Mouse (Mus musculus) CH12.LX (cell line): ENCODE measurements around the gene Mdfic. TPM values are rescaled to one million over a fixed set of nuclear protein-coding genes. Genes with fewer than 3 reads are reported as not detected.

Experiments used
- DNase-seq: peaks from one replicate; pipeline ENCODE4 v3.0.0-alpha.2; 2013; ENCODE audit errors: extremely low read depth
- H3K27ac ChIP-seq: 2 replicates; pipeline ENCODE4 v1.5.1; 2012; ENCODE audit warnings: low read depth, mild to moderate bottlenecking, control low read depth, moderate library complexity; ENCODE audit not compliant: insufficient read depth
- H3K27me3 ChIP-seq: replicated peaks from 2 replicates; pipeline ENCODE3; 2012; ENCODE audit warnings: inconsistent platforms
- H3K36me3 ChIP-seq, 2 experiments: replicated peaks in 1 of 2; 2 replicates each; pipeline versions ENCODE3 to v1.6.1; 2012; ENCODE audit warnings: inconsistent platforms in 1 of 2, low read length in 1 of 2, mild to moderate bottlenecking in 1 of 2, mixed read lengths in 1 of 2, moderate library complexity in 1 of 2; ENCODE audit not compliant: control insufficient read depth in 1 of 2, insufficient read depth in 1 of 2
- H3K4me1 ChIP-seq, 2 experiments: 2 replicates each; pipeline ENCODE4 v1.6.1; 2012; ENCODE audit warnings: inconsistent platforms in 1 of 2, moderate library complexity in 1 of 2; ENCODE audit not compliant: insufficient read depth in 2 of 2, control insufficient read depth in 1 of 2
- H3K4me2 ChIP-seq: 2 replicates; pipeline ENCODE4 v1.6.1; 2012; ENCODE audit warnings: low read depth, mild to moderate bottlenecking, control low read depth; ENCODE audit not compliant: poor library complexity, insufficient read depth, severe bottlenecking
- H3K4me3 ChIP-seq, 3 experiments: fragments of 150-350 bp in 1 of 3; sonication (generic) in 1 of 3; replicated peaks in 1 of 3; 2 replicates each; pipeline versions ENCODE3 to v1.5.1; 2011 to 2012; ENCODE audit warnings: low read depth in 2 of 3, low read length in 2 of 3, mild to moderate bottlenecking in 2 of 3, moderate library complexity in 2 of 3, control low read depth in 1 of 3, improper control_type of control experiment in 1 of 3, inconsistent platforms in 1 of 3, mixed read lengths in 1 of 3; ENCODE audit not compliant: poor library complexity in 1 of 3
- H3K79me2 ChIP-seq: replicated peaks from 2 replicates; pipeline ENCODE4 v1.6.1; 2012; ENCODE audit warnings: mild to moderate bottlenecking, moderate library complexity; ENCODE audit not compliant: control insufficient read depth, poor library complexity, insufficient read depth, severe bottlenecking; ENCODE audit errors: extremely low read depth
- H3K9ac ChIP-seq: 2 replicates; pipeline ENCODE4 v1.6.1; 2012; ENCODE audit warnings: low read depth, mild to moderate bottlenecking, control low read depth, moderate library complexity; ENCODE audit not compliant: insufficient read depth
- H3K9me3 ChIP-seq: replicated peaks from 2 replicates; pipeline ENCODE3; 2012; ENCODE audit warnings: low read length, inconsistent platforms, mixed read lengths
- CTCF ChIP-seq, 2 experiments: IDR thresholded peaks in 1 of 2; conservative IDR thresholded peaks in 1 of 2; 2 replicates each; pipeline ENCODE4 v1.5.1; 2011 to 2012; ENCODE audit warnings: low read depth in 2 of 2, low read length in 2 of 2, improper control_type of control experiment in 1 of 2, inconsistent platforms in 1 of 2, mild to moderate bottlenecking in 1 of 2, moderate library complexity in 1 of 2
- ELF1 ChIP-seq: IDR thresholded peaks from 2 replicates; pipeline ENCODE4 v1.6.1; 2014; ENCODE audit warnings: low read depth, mild to moderate bottlenecking, inconsistent platforms, low read length, improper control_type of control experiment
- EP300 ChIP-seq: IDR thresholded peaks from 2 replicates; pipeline ENCODE4 v1.6.1; 2011; ENCODE audit warnings: low read length, improper control_type of control experiment
- ETS1 ChIP-seq: conservative IDR thresholded peaks from 2 replicates; pipeline ENCODE4 v1.6.1; 2012; ENCODE audit warnings: low read depth, mild to moderate bottlenecking, inconsistent platforms, low read length, improper control_type of control experiment, moderate library complexity
- IRF4 ChIP-seq: IDR thresholded peaks from 2 replicates; pipeline ENCODE4 v1.6.1; 2014; ENCODE audit warnings: low read depth, mild to moderate bottlenecking, inconsistent platforms, low read length, improper control_type of control experiment
- MAZ ChIP-seq: IDR thresholded peaks from 2 replicates; pipeline ENCODE4 v1.6.1; 2012; ENCODE audit warnings: low read depth, mild to moderate bottlenecking, inconsistent platforms, low read length, improper control_type of control experiment, moderate library complexity
- MEF2A ChIP-seq: IDR thresholded peaks from 2 replicates; pipeline ENCODE4 v1.6.1; 2014; ENCODE audit warnings: low read depth, mild to moderate bottlenecking, inconsistent platforms, low read length, improper control_type of control experiment, borderline replicate concordance
- NELFE ChIP-seq: IDR thresholded peaks from 2 replicates; pipeline ENCODE4 v1.6.1; 2011; ENCODE audit warnings: low read depth, low read length, improper control_type of control experiment
- NRF1 ChIP-seq: IDR thresholded peaks from 2 replicates; pipeline ENCODE4 v1.6.1; 2014; ENCODE audit warnings: low read depth, mild to moderate bottlenecking, inconsistent platforms, low read length, improper control_type of control experiment, moderate library complexity
- PAX5 ChIP-seq: IDR thresholded peaks from 2 replicates; pipeline ENCODE4 v1.6.1; 2012; ENCODE audit warnings: low read length, inconsistent platforms, mixed read lengths
- POLR2AphosphoS2 ChIP-seq: IDR thresholded peaks from 2 replicates; pipeline ENCODE4 v1.6.1; 2011; ENCODE audit warnings: low read depth, low read length, improper control_type of control experiment
- SIN3A ChIP-seq: IDR thresholded peaks from 2 replicates; pipeline ENCODE4 v1.6.1; 2012; ENCODE audit warnings: low read length, improper control_type of control experiment, inconsistent platforms
- USF1 ChIP-seq: IDR thresholded peaks from 2 replicates; pipeline ENCODE4 v1.6.1; 2014; ENCODE audit warnings: low read depth, mild to moderate bottlenecking, inconsistent platforms, low read length, improper control_type of control experiment
- USF2 ChIP-seq: conservative IDR thresholded peaks from 2 replicates; pipeline ENCODE4 v1.6.1; 2011; ENCODE audit warnings: low read depth, low read length, improper control_type of control experiment
- ZKSCAN1 ChIP-seq: IDR thresholded peaks from 2 replicates; pipeline ENCODE4 v1.6.1; 2012; ENCODE audit warnings: low read depth, inconsistent platforms, low read length, improper control_type of control experiment, borderline replicate concordance
- ZNF384 ChIP-seq: IDR thresholded peaks from 2 replicates; pipeline ENCODE4 v1.6.1; 2012; ENCODE audit warnings: low read depth, low read length, improper control_type of control experiment, inconsistent platforms
- dilution Hi-C: fragments of 300-500 bp; cut with MboI; formaldehyde crosslinking; loops from 2 replicates; pipeline ENCODE4 v1.14.3; 2020; ENCODE audit warnings: low sequenced_read_pairs; ENCODE audit not compliant: extremely low pct_unique_long_range_greater_than_20kb, extremely low pct_ligation_motif_present
- in situ Hi-C: fragments of 300-500 bp; cut with MboI; formaldehyde crosslinking; loops from 3 replicates; pipeline ENCODE4 v1.14.3; 2019; ENCODE audit warnings: low sequenced_read_pairs, low pct_ligation_motif_present, low pct_unique_long_range_greater_than_20kb, mixed read lengths
- polyA plus RNA-seq: library from polyadenylated mRNA; unstranded; fragments of >175 nt; gene quantifications from 2 replicates; pipeline ENCODE4 v1.2.1, GENCODE M21; 2012; ENCODE audit warnings: low read depth; ENCODE audit not compliant: insufficient read length
- total RNA-seq, 2 experiments: library from RNA; depleted of rRNA; stranded (reverse); fragments of 300-350 nt in 1 of 2; fragments of >200 nt in 1 of 2; gene quantifications; 2 replicates each; pipeline ENCODE4 v1.2.3; 2012 to 2014

Mdfic gene
- total and polyA plus RNA-seq, 3 experiments, result 8.3 to 14.7 (median 14.1) TPM

- Histone ChIP-seq H3K9ac (no peak overlapping the region), H3K79me2 (no peaks in the 10 kb centered on the region), H3K27me3 (no peaks in the 10 kb centered on the region), H3K4me1 (peaks cover 0 to 4% of the 10 kb centered on the region in 2 experiments; a peak in 1 of 4 replicates), H3K27ac (no peak overlapping the region), H3K36me3 (peaks cover 26 to 47% of the 10 kb centered on the region in 2 experiments), H3K4me3 (no peak overlapping the region), H3K9me3 (no peaks in the 10 kb centered on the region), H3K4me2 (no peak overlapping the region)
- dilution Hi-C loops, result no loop called here
- no peak for DNase-seq
- in situ Hi-C loops, result no loop called here
- TF ChIP-seq POLR2AphosphoS2 (no peak), ZNF384 (no peak), PAX5 (no peak), NELFE (no peak), NRF1 (no peak)
These were observed 49.7 kb downstream of the Mdfic start for GRCm38 (mm10) chr6:15770128-15770527.

GRCm38 (mm10) chr6:15777070-15777469, 56.6 kb downstream of the Mdfic start:
- in situ Hi-C loops (no loop called here), dilution Hi-C loops (no loop called here)
- no peak for DNase-seq

GRCm38 (mm10) chr6:15780127-15780526, 59.7 kb downstream of the Mdfic start:
- H3K36me3 ChIP-seq, result peaks cover 15 to 30% of the 10 kb centered on the region in 2 experiments
- H3K27me3 ChIP-seq, result no peaks in the 10 kb centered on the region
- no peak for DNase-seq
- in situ Hi-C loops (no loop called here), dilution Hi-C loops (no loop called here)
- H3K4me2 ChIP-seq, result no peak overlapping the region
- no peak overlapping the region for H3K27ac ChIP-seq
- H3K79me2 ChIP-seq, result no peaks in the 10 kb centered on the region
- no peak for TF ChIP-seq IRF4
- TF ChIP-seq MEF2A, result no peak
- no peak for TF ChIP-seq ZNF384
- no peaks in the 10 kb centered on the region for H3K9me3 ChIP-seq
- H3K4me3 ChIP-seq, result no peak overlapping the region
- no peak overlapping the region for H3K9ac ChIP-seq
- no peaks in the 10 kb centered on the region for H3K4me1 ChIP-seq

More at GRCm38 (mm10) chr6:15777070-15777469, 56.6 kb downstream of the Mdfic start:
- H3K4me3 ChIP-seq, result no peak overlapping the region
- H3K36me3 ChIP-seq, result peaks cover 25 to 41% of the 10 kb centered on the region in 2 experiments
- H3K27ac ChIP-seq, result no peak overlapping the region
- TF ChIP-seq SIN3A (no peak), CTCF (conservative IDR thresholded peaks at IDR 0.05 in 1 of 2, IDR thresholded peaks at IDR 0.05 in 1 of 2; ENCODE audit: low read depth in 2 of 2, low read length in 2 of 2) (no peak), MAZ (no peak), POLR2AphosphoS2 (no peak), ETS1 (no peak), USF1 (no peak), NRF1 (no peak), ELF1 (no peak), EP300 (no peak), ZKSCAN1 (no peak), USF2 (no peak)
- no peak overlapping the region for H3K4me2 ChIP-seq
- H3K9me3 ChIP-seq, result no peaks in the 10 kb centered on the region
- H3K4me1 ChIP-seq, result no peaks in the 10 kb centered on the region
- no peak overlapping the region for H3K9ac ChIP-seq
- no peaks in the 10 kb centered on the region for H3K79me2 ChIP-seq
- no peaks in the 10 kb centered on the region for H3K27me3 ChIP-seq
